Mouse (Mus musculus) testis, adult 2 months (tissue): ENCODE measurements at regions not wholly inside any gene's neighbourhood (a gene's known extent, or its start where the extent isn't known, plus 50 kb on each side); places are given as distances from the start of the nearest gene placed in this dataset.

Experiments used
- CTCF ChIP-seq: fragments of 200-500 bp; IDR thresholded peaks from 2 replicates; pipeline ENCODE4 v1.5.1; 2012; ENCODE audit warnings: low read depth, mild to moderate bottlenecking, inconsistent platforms, low read length, moderate library complexity; ENCODE audit not compliant: control insufficient read depth, insufficient read depth, insufficient replicate concordance
- POLR2A ChIP-seq: fragments of 200-500 bp; IDR thresholded peaks from 2 replicates; pipeline ENCODE4 v1.6.1; 2012; ENCODE audit warnings: low read depth, mild to moderate bottlenecking, inconsistent platforms, low read length, moderate library complexity; ENCODE audit not compliant: control insufficient read depth

- no peak for TF ChIP-seq CTCF
- TF ChIP-seq POLR2A: no peak
Measured at GRCm38 (mm10) chr12:93993875-93994274, 1698.2 kb upstream of the Flrt2 start.
